Mouse (Mus musculus) hindbrain, postnatal 0 days (tissue): ENCODE data around the gene Psma6. TPM values are rescaled to one million over a fixed set of nuclear protein-coding genes. Genes with fewer than 3 reads are reported as not detected.

ENCODE experiments used
- ATAC-seq: fragments of 200-750 bp; cut with Nextera tagmentation; 2 replicates; pipeline ENCODE4 v1.8.0; 2017; ENCODE audit warnings: mild to moderate bottlenecking, moderate TSS enrichment, moderate library complexity
- DNase-seq: peaks from one replicate; pipeline ENCODE4 v3.0.0-alpha.2; 2015; ENCODE audit warnings: low spot score
- H3K27ac ChIP-seq: fragments of 300-500 bp; sonication (generic); 2 replicates; pipeline ENCODE4 v1.5.1; 2014; ENCODE audit warnings: mild to moderate bottlenecking
- H3K27me3 ChIP-seq: fragments of 300-500 bp; sonication (generic); 2 replicates; pipeline ENCODE4 v1.6.1; 2014; ENCODE audit warnings: low read length, mixed read lengths; ENCODE audit not compliant: insufficient read depth
- H3K36me3 ChIP-seq: fragments of 300-500 bp; sonication (generic); 2 replicates; pipeline ENCODE4 v1.6.1; 2014; ENCODE audit warnings: low read length, mixed read lengths; ENCODE audit not compliant: insufficient read depth
- H3K4me1 ChIP-seq: fragments of 300-500 bp; sonication (generic); 2 replicates; pipeline ENCODE4 v1.6.1; 2014; ENCODE audit warnings: antibody characterized with exemption, low read length, mixed read lengths; ENCODE audit not compliant: insufficient read depth
- H3K4me2 ChIP-seq: fragments of 300-500 bp; sonication (generic); 2 replicates; pipeline ENCODE4 v1.6.1; 2014; ENCODE audit warnings: low read depth, mild to moderate bottlenecking, low read length, moderate library complexity, mixed read lengths
- H3K4me3 ChIP-seq: fragments of 300-500 bp; sonication (generic); 2 replicates; pipeline ENCODE4 v1.5.1; 2014; ENCODE audit warnings: low read length
- H3K9ac ChIP-seq: fragments of 300-500 bp; sonication (generic); replicated peaks from 2 replicates; pipeline ENCODE4 v1.6.1; 2014; ENCODE audit warnings: mild to moderate bottlenecking, low read length, moderate library complexity, mixed read lengths
- H3K9me3 ChIP-seq: fragments of 300-500 bp; sonication (generic); 2 replicates; pipeline ENCODE4 v1.6.1; 2016; ENCODE audit warnings: low read length, mixed read lengths
- CTCF ChIP-seq: IDR thresholded peaks from 2 replicates; pipeline ENCODE4 v1.5.1; 2016; ENCODE audit warnings: antibody characterized with exemption, control low read depth, low read depth
- WGBS: fragments of 180-500 bp; shearing (Covaris S2); extraction: QIAGEN DNeasy Blood & Tissue Kit; methylation state at CpG from one replicate; pipeline ENCODE4 v1.1.7; 2014; 5-methylcytosine and 5-hydroxymethylcytosine counted together
- polyA plus RNA-seq: library from polyadenylated mRNA; unstranded; fragments of >200 nt; fragmentation: Nextera tagmentation; extraction: Ambion mirVana; gene quantifications from 2 replicates; pipeline ENCODE4 v1.2.1, GENCODE M21; 2015
- total RNA-seq: library from RNA; depleted of rRNA; stranded (reverse); fragments of >200 nt; gene quantifications from 2 replicates; pipeline ENCODE4 v1.2.3, GENCODE M21; 2014

The Psma6 gene
- total and polyA plus RNA-seq, 2 experiments from 2014 or later: 91.7 to 446 TPM

GRCm38 (mm10) chr12:55357303-55357702 is 26.7 kb upstream of the Psma6 start:
- 64% methylated on average over 1 of the region's 1 CpGs for WGBS
- no peaks in the 10 kb centered on the region for H3K4me1 ChIP-seq
- no peak overlapping the region for H3K4me2 ChIP-seq
- H3K27me3 ChIP-seq: no peaks in the 10 kb centered on the region
- H3K4me3 ChIP-seq: no peak overlapping the region
- DNase-seq (no peak), ATAC-seq (no peak)
- no peak overlapping the region for H3K27ac ChIP-seq
- no peak for TF ChIP-seq CTCF
- no peaks in the 10 kb centered on the region for H3K9me3 ChIP-seq
- no peak overlapping the region for H3K9ac ChIP-seq
- no peaks in the 10 kb centered on the region for H3K36me3 ChIP-seq

GRCm38 (mm10) chr12:55360929-55361328 is 23.1 kb upstream of the Psma6 start:
- no peak overlapping the region for H3K9ac ChIP-seq
- no peaks in the 10 kb centered on the region for H3K27me3 ChIP-seq
- ATAC-seq (no peak), DNase-seq (no peak)
- no peak overlapping the region for H3K4me2 ChIP-seq
- no peak overlapping the region for H3K27ac ChIP-seq
- no peaks in the 10 kb centered on the region for H3K9me3 ChIP-seq
- no peaks in the 10 kb centered on the region for H3K36me3 ChIP-seq
- no peak for TF ChIP-seq CTCF
- no peak overlapping the region for H3K4me3 ChIP-seq
- 84% methylated on average over 5 of the region's 5 CpGs for WGBS
- H3K4me1 ChIP-seq: no peaks in the 10 kb centered on the region

- H3K27ac ChIP-seq: no peak overlapping the region
- H3K27me3 ChIP-seq: no peaks in the 10 kb centered on the region
- no peak overlapping the region for H3K9ac ChIP-seq
- H3K4me3 ChIP-seq: no peak overlapping the region
- no peak overlapping the region for H3K4me2 ChIP-seq
- H3K9me3 ChIP-seq: no peaks in the 10 kb centered on the region
- no peak for ATAC-seq
- no peaks in the 10 kb centered on the region for H3K36me3 ChIP-seq
- WGBS: 64% methylated on average over 2 of the region's 2 CpGs
- H3K4me1 ChIP-seq: no peaks in the 10 kb centered on the region
- DNase-seq: no peak
- no peak for TF ChIP-seq CTCF
These were observed 18.9 kb upstream of the Psma6 start for GRCm38 (mm10) chr12:55365083-55365482.

- H3K27ac ChIP-seq: no peak overlapping the region
- WGBS: 74% methylated on average over 3 of the region's 3 CpGs
These were observed 11.5 kb upstream of the Psma6 start for GRCm38 (mm10) chr12:55372424-55373055.

GRCm38 (mm10) chr12:55376956-55377609 is 6.9 kb upstream of the Psma6 start:
- Histone ChIP-seq H3K4me3 (no peak overlapping the region), H3K4me1 (no peaks in the 10 kb centered on the region), H3K27me3 (no peaks in the 10 kb centered on the region), H3K36me3 (no peaks in the 10 kb centered on the region), H3K27ac (no peak overlapping the region), H3K9me3 (no peaks in the 10 kb centered on the region), H3K4me2 (no peak overlapping the region), H3K9ac (no peak overlapping the region)
- no peak for DNase-seq
- TF ChIP-seq CTCF: no peak
- no peak for ATAC-seq
- WGBS: 90% methylated on average over 16 of the region's 16 CpGs

More at GRCm38 (mm10) chr12:55372424-55373055, 11.5 kb upstream of the Psma6 start:
- peak; percentile 22 for DNase-seq
- ATAC-seq: no peak
- Histone ChIP-seq H3K4me3 (no peak overlapping the region), H3K9ac (no peak overlapping the region), H3K27me3 (no peaks in the 10 kb centered on the region), H3K4me2 (no peak overlapping the region), H3K4me1 (no peaks in the 10 kb centered on the region), H3K36me3 (no peaks in the 10 kb centered on the region), H3K9me3 (no peaks in the 10 kb centered on the region)
- TF ChIP-seq CTCF: peak; percentile 50

GRCm38 (mm10) chr12:55377610-55377980 is 6.4 kb upstream of the Psma6 start:
- H3K4me3 ChIP-seq: no peak overlapping the region
- no peak overlapping the region for H3K27ac ChIP-seq
- no peak for TF ChIP-seq CTCF
- H3K9ac ChIP-seq: no peak overlapping the region
- H3K4me1 ChIP-seq: no peaks in the 10 kb centered on the region
- no peak for DNase-seq
- WGBS: 77% methylated on average over 6 of the region's 6 CpGs
- H3K4me2 ChIP-seq: no peak overlapping the region
- ATAC-seq: no peak
- no peaks in the 10 kb centered on the region for H3K9me3 ChIP-seq
- H3K27me3 ChIP-seq: no peaks in the 10 kb centered on the region
- H3K36me3 ChIP-seq: no peaks in the 10 kb centered on the region

GRCm38 (mm10) chr12:55384826-55385225 is 804 bp downstream of the Psma6 start:
- WGBS: 88% methylated on average over 3 of the region's 3 CpGs
- H3K9ac ChIP-seq: no peak overlapping the region
- no peak overlapping the region for H3K4me3 ChIP-seq
- H3K27ac ChIP-seq: no peak overlapping the region
- H3K36me3 ChIP-seq: no peaks in the 10 kb centered on the region
- no peak for TF ChIP-seq CTCF
- DNase-seq (no peak), ATAC-seq (no peak)
- no peaks in the 10 kb centered on the region for H3K9me3 ChIP-seq
- H3K4me1 ChIP-seq: no peaks in the 10 kb centered on the region
- H3K4me2 ChIP-seq: no peak overlapping the region
- no peaks in the 10 kb centered on the region for H3K27me3 ChIP-seq
